Mouse (Mus musculus) testis, postnatal 10 days (tissue): ENCODE results near the gene Sec23a.
"Not testable (repeated sequence)": the region's sequence is repeated elsewhere in the genome, so short reads cannot be mapped to it uniquely, and the experiment has no call there.

Experiments
- DNase-seq: peaks from one replicate; pipeline ENCODE4 v3.0.0; 2021; ENCODE audit warnings: low spot score

Gene Sec23a

GRCm38 (mm10) chr12:58981178-58981661 is 30.6 kb downstream of the Sec23a start:
- DNase-seq: not testable (repeated sequence)

- no peak for DNase-seq
These were observed 34.9 kb downstream of the Sec23a start for GRCm38 (mm10) chr12:58976966-58977365.

GRCm38 (mm10) chr12:58964583-58964982 is 47.2 kb downstream of the Sec23a start:
- DNase-seq: no peak

- DNase-seq: no peak
These were observed 51.0 kb downstream of the Sec23a start for GRCm38 (mm10) chr12:58960844-58961243.

- DNase-seq: no peak
These were observed 55.2 kb downstream of the Sec23a start for GRCm38 (mm10) chr12:58956624-58957023.

- no peak for DNase-seq
These were observed 55.7 kb downstream of the Sec23a start for GRCm38 (mm10) chr12:58956162-58956561.

- DNase-seq: no peak
These were observed 63.9 kb downstream of the Sec23a start for GRCm38 (mm10) chr12:58947879-58948278.

GRCm38 (mm10) chr12:58947231-58947630 is 64.6 kb downstream of the Sec23a start:
- DNase-seq: peak; percentile 73

GRCm38 (mm10) chr12:58942544-58942943 is 69.3 kb downstream of the Sec23a start:
- DNase-seq: no peak

GRCm38 (mm10) chr12:58934580-58934979 is 77.2 kb downstream of the Sec23a start:
- no peak for DNase-seq

- DNase-seq: no peak
These were observed 86.8 kb downstream of the Sec23a start for GRCm38 (mm10) chr12:58924996-58925395.

- no peak for DNase-seq
These were observed 87.8 kb downstream of the Sec23a start for GRCm38 (mm10) chr12:58924025-58924424.

GRCm38 (mm10) chr12:58920775-58921174 is 91.0 kb downstream of the Sec23a start:
- no peak for DNase-seq

GRCm38 (mm10) chr12:58919516-58919915 is 92.3 kb downstream of the Sec23a start:
- no peak for DNase-seq

GRCm38 (mm10) chr12:58909826-58910225 is 102.0 kb downstream of the Sec23a start:
- no peak for DNase-seq
